14 mouse cellular contexts compared by ENCODE assay signal in the genomic region with DNA sequence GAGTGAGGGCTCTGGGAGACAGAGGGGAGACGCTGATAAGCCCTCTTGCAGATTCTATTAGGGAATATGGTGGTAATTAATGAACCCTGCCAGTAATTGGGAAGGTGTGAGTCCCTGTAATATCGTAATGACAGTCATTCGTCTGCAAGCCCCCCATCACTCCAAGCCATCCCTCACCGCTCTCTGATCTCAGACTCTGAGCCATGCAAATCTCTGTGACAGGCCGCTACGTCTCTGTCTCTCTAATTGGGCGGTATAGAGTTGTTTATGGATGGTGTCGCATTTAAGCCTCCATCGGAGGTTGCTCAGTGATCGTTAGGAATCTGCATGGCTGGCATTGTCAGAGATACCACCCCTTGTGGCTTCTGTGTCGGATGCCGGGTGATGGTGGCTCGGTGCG.
"Had no signal": no experiment of that assay in that cellular context is flagged by ENCODE, and none has a peak within 500 bp of the region (broad histone marks: within the 10 kb centered on the region; RNA-seq: fewer than 3 reads in every experiment).

No protein-coding gene starts in this region.

- H3K27ac ChIP-seq: left cerebral cortex, adult 2 months; limb, embryonic 10.5 days; liver, embryonic 15.5 days had no signal

- H3K27me3 ChIP-seq: liver, embryonic 15.5 days had no signal

- H3K36me3 ChIP-seq: limb, embryonic 10.5 days; liver, embryonic 15.5 days had no signal

- H3K9me3 ChIP-seq: limb, embryonic 10.5 days; liver, embryonic 15.5 days had no signal

- H3K4me2 ChIP-seq: liver, embryonic 11.5 days; liver, embryonic 15.5 days; lung, embryonic 14.5 days; midbrain, embryonic 11.5 days had no signal

- H3K9ac ChIP-seq: liver, embryonic 15.5 days; lung, embryonic 14.5 days had no signal

- H3K4me1 ChIP-seq: liver, embryonic 15.5 days had no signal

- H3K4me3 ChIP-seq: left cerebral cortex, adult 2 months; limb, embryonic 10.5 days; liver, embryonic 15.5 days; myocyte had no signal

- DNase-seq: kidney, adult 18-20 months; kidney, postnatal 4 days; lung, embryonic 14.5 days; lung, postnatal 10 days; lung, postnatal 4 days; right cerebral cortex, adult 18-20 months; right cerebral cortex, postnatal 25 days; thymus, postnatal 4 days had no signal
